8 mouse cellular contexts compared by ENCODE assay signal in the genomic region with DNA sequence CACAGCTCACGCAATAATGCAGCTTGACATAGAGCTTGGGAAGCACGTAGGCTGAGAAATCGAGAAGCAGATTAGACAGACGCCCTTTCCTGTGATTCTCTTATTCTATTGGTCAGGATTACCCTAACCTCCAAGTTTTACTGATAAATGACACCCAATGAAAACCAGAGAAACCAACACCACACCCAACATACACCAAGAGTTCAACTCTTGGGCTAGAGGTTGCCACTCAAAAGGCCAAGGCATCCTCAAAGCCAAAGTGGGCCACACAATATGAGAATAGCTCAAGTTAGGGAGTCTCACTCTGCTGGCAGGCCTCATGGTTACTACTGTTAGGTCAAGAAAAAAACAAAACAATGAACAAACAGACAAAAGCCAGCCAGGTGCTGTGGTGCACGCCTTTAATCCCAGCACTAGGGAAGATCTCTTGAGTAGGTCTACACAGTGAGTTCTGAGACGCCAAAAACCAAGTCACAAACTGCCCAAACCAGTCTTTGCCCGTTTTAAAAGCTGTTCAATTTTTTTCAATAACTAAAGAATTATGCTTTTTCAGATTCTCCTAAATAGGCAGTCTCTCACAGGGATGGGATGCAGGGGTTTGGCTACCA. TPM values are rescaled to one million over a fixed set of nuclear protein-coding genes. Genes with fewer than 3 reads are reported as not detected.
DNase-seq lines count a peak whose midpoint lies in the region; ATAC-seq and TF ChIP-seq lines count a peak whose summit lies in the region.

No protein-coding gene starts in this region.

- WGBS in heart, embryonic 10.5 days, result 38% methylated on average over 7 of the region's 7 CpGs
- WGBS in forebrain, embryonic 13.5 days, result 46% methylated on average over 7 of the region's 7 CpGs
- 13% methylated on average over 7 of the region's 7 CpGs for WGBS in liver, embryonic 16.5 days (ENCODE audit: insufficient replicate concordance)

- no peaks in the 10 kb centered on the region for H3K9me3 ChIP-seq in heart, embryonic 10.5 days
- no peaks in the 10 kb centered on the region for H3K9me3 ChIP-seq in ES-E14 (ENCODE audit: control insufficient read depth, insufficient read depth, low read depth, low read length)
- H3K9me3 ChIP-seq in forebrain, embryonic 13.5 days (replicated peaks), result no peaks in the 10 kb centered on the region
- no peaks in the 10 kb centered on the region for H3K9me3 ChIP-seq in liver, embryonic 16.5 days (replicated peaks; ENCODE audit: control insufficient read depth, low read length)

- ATAC-seq in forebrain, embryonic 13.5 days, result no peak
- ATAC-seq in liver, embryonic 16.5 days (ENCODE audit: low read depth), result peak; percentile 41

- peak overlapping the region; percentile 96 for H3K27ac ChIP-seq in heart, embryonic 10.5 days
- peak overlapping the region; percentile 88; the same call in 1 of the 2 replicates for H3K27ac ChIP-seq in ES-E14 (ENCODE audit: insufficient read depth, low read depth, low read length, poor library complexity, severe bottlenecking)
- H3K27ac ChIP-seq in forebrain, embryonic 13.5 days, result peak overlapping the region; percentile 70; the same call in 1 of the 2 replicates
- H3K27ac ChIP-seq in liver, embryonic 16.5 days (ENCODE audit: low read length), result peak overlapping the region; percentile 47

- H3K27me3 ChIP-seq in heart, embryonic 10.5 days (ENCODE audit: insufficient read depth, poor library complexity, severe bottlenecking), result no peaks in the 10 kb centered on the region
- H3K27me3 ChIP-seq in forebrain, embryonic 13.5 days, result no peaks in the 10 kb centered on the region
- no peaks in the 10 kb centered on the region for H3K27me3 ChIP-seq in liver, embryonic 16.5 days (ENCODE audit: control insufficient read depth, insufficient read depth, low read depth, low read length)

- DNase-seq in heart, embryonic 10.5 days (ENCODE audit: low spot score), result no peak
- no peak for DNase-seq in heart, adult 8-10 months (ENCODE audit: low spot score)
- DNase-seq in ES-E14 (ENCODE audit: low read depth, low spot score), result no peak
- DNase-seq in right cerebral cortex, adult 18-20 months, result no peak
- DNase-seq in left cerebral cortex, postnatal 14 days (ENCODE audit: low spot score in 2 of 2), result no peak
- DNase-seq in B cell, adult 2 months, result no peak

- peaks cover 8% of the 10 kb centered on the region for H3K4me1 ChIP-seq in heart, embryonic 10.5 days
- peaks cover 0 to 2% of the 10 kb centered on the region in 2 experiments; a peak in 1 of 4 replicates for H3K4me1 ChIP-seq in ES-E14 (ENCODE audit: control insufficient read depth in 2 of 2, insufficient read depth in 2 of 2, low read length in 2 of 2, poor library complexity in 1 of 2)
- peaks cover 9% of the 10 kb centered on the region for H3K4me1 ChIP-seq in forebrain, embryonic 13.5 days
- H3K4me1 ChIP-seq in liver, embryonic 16.5 days (ENCODE audit: control insufficient read depth, low read depth, low read length), result peaks cover 35% of the 10 kb centered on the region

- peaks cover 29% of the 10 kb centered on the region for H3K36me3 ChIP-seq in heart, embryonic 10.5 days
- H3K36me3 ChIP-seq in ES-E14 (ENCODE audit: control insufficient read depth, insufficient read depth, low read length, poor library complexity, severe bottlenecking), result peaks cover 23% of the 10 kb centered on the region
- H3K36me3 ChIP-seq in forebrain, embryonic 13.5 days (ENCODE audit: poor library complexity, severe bottlenecking), result peaks cover 34% of the 10 kb centered on the region
- peaks cover 12% of the 10 kb centered on the region for H3K36me3 ChIP-seq in liver, embryonic 16.5 days (ENCODE audit: control insufficient read depth, insufficient read depth)

- in situ Hi-C loops in ES-E14 (cut with MboI; ENCODE audit: low sequenced_read_pairs in 2 of 2, unreplicated experiment in 2 of 2), result no loop called here

- peak overlapping the region; percentile 85 for H3K4me3 ChIP-seq in heart, embryonic 10.5 days
- H3K4me3 ChIP-seq in ES-E14 (ENCODE audit: insufficient read depth in 1 of 2, low read depth in 1 of 2, low read length in 2 of 2, poor library complexity in 1 of 2, severe bottlenecking in 1 of 2), result peak overlapping the region; percentile 91 to 96
- peak overlapping the region; percentile 92 for H3K4me3 ChIP-seq in forebrain, embryonic 13.5 days
- peak overlapping the region; percentile 80 for H3K4me3 ChIP-seq in liver, embryonic 16.5 days (ENCODE audit: low read depth, low read length)

- intact Hi-C loops in left cerebral cortex, postnatal 14 days (cut with DNase I), result loop anchor here (10.0 kb wide), 1 partner anchor 269 kb away; a partner anchor contains a TSS

- H3K4me2 ChIP-seq in forebrain, embryonic 13.5 days, result peak overlapping the region; percentile 96
- H3K4me2 ChIP-seq in liver, embryonic 16.5 days (ENCODE audit: low read depth, low read length), result peak overlapping the region; percentile 71

- peak overlapping the region; percentile 100 for H3K9ac ChIP-seq in ES-E14 (ENCODE audit: insufficient read depth, low read depth, low read length, poor library complexity, severe bottlenecking)
- H3K9ac ChIP-seq in forebrain, embryonic 13.5 days, result peak overlapping the region; percentile 94
- H3K9ac ChIP-seq in liver, embryonic 16.5 days (ENCODE audit: low read depth, low read length), result peak overlapping the region; percentile 80

TF ChIP-seq in ES-E14, 5 proteins besides CTCF, POLR2A, EP300 and RAD21:
- TF ChIP-seq ZNF384 (IDR thresholded peaks at IDR 0.05; ENCODE audit: low read depth, low read length), result no peak
- TF ChIP-seq HCFC1 (IDR thresholded peaks at IDR 0.05; ENCODE audit: borderline replicate concordance, insufficient read depth, low read length), result no peak
- TF ChIP-seq ZC3H11A (IDR thresholded peaks at IDR 0.05; ENCODE audit: borderline replicate concordance, low read depth, low read length), result no peak
- no peak for TF ChIP-seq CHD2 (IDR thresholded peaks at IDR 0.05; ENCODE audit: low read depth, low read length)
- TF ChIP-seq MAFK (IDR thresholded peaks at IDR 0.05; ENCODE audit: insufficient read depth, low read depth, low read length), result no peak

RNA-seq across cellular contexts. Expression of a gene that starts 1.2 kb away (rescaled TPM):
- 400 and 429 TPM in 2 replicates for polyA plus RNA-seq in heart, embryonic 10.5 days (2016; fragmentation: Nextera tagmentation; extraction: Ambion mirVana)
- total RNA-seq in heart, adult 8-10 months (2022), result 100 to 1,000 TPM; 142 to 284 (median 234) TPM
- 1,660 and 1,982 TPM in 2 replicates for total RNA-seq in ES-E14 (2012; rRNA removed)
- 531 and 638 TPM in 2 replicates for polyA plus RNA-seq in forebrain, embryonic 13.5 days (2015; fragmentation: Nextera tagmentation; extraction: Ambion mirVana)
- polyA plus RNA-seq in liver, embryonic 16.5 days (2015; fragmentation: Nextera tagmentation; extraction: Ambion mirVana), result 301 and 353 TPM in 2 replicates
- total RNA-seq in left cerebral cortex, postnatal 14 days (2021), result 100 to 1,000 TPM; 299 to 305 TPM

RNA-seq across cellular contexts. Expression of a gene that starts 20.4 kb away (rescaled TPM):
- polyA plus RNA-seq in heart, embryonic 10.5 days (2016; fragmentation: Nextera tagmentation; extraction: Ambion mirVana), result 2.3 and 2.7 TPM in 2 replicates
- 1 to 10 TPM in 1 of 4 experiments, under 1 TPM in 3; 0.49 to 2.3 (median 0.55) TPM for total RNA-seq in heart, adult 8-10 months (2022)
- total RNA-seq in ES-E14 (2012; rRNA removed), result 1.4 and 1.9 TPM in 2 replicates
- 7.3 and 8.1 TPM in 2 replicates for polyA plus RNA-seq in forebrain, embryonic 13.5 days (2015; fragmentation: Nextera tagmentation; extraction: Ambion mirVana)
- polyA plus RNA-seq in liver, embryonic 16.5 days (2015; fragmentation: Nextera tagmentation; extraction: Ambion mirVana), result 0.08 and 0.15 TPM in 2 replicates
- total RNA-seq in left cerebral cortex, postnatal 14 days (2021), result 10 to 100 TPM; 15.4 to 15.9 TPM

RNA-seq across cellular contexts. Expression of a gene that starts 35.9 kb away (rescaled TPM):
- polyA plus RNA-seq in heart, embryonic 10.5 days (2016; fragmentation: Nextera tagmentation; extraction: Ambion mirVana), result 7.4 and 7.7 TPM in 2 replicates
- total RNA-seq in heart, adult 8-10 months (2022), result 1 to 10 TPM; 6.9 to 8.5 (median 7.9) TPM
- 24.9 and 30.3 TPM in 2 replicates for total RNA-seq in ES-E14 (2012; rRNA removed)
- 0.12 and 0.28 TPM in 2 replicates for polyA plus RNA-seq in forebrain, embryonic 13.5 days (2015; fragmentation: Nextera tagmentation; extraction: Ambion mirVana)
- 4.2 and 5.2 TPM in 2 replicates for polyA plus RNA-seq in liver, embryonic 16.5 days (2015; fragmentation: Nextera tagmentation; extraction: Ambion mirVana)
- total RNA-seq in left cerebral cortex, postnatal 14 days (2021), result 1 to 10 TPM; 3.3 to 4.9 TPM

RNA-seq across cellular contexts. Expression of a gene that starts 48.5 kb away (rescaled TPM):
- polyA plus RNA-seq in heart, embryonic 10.5 days (2016; fragmentation: Nextera tagmentation; extraction: Ambion mirVana), result 11.8 and 15.7 TPM in 2 replicates
- 10 to 100 TPM; 23.1 to 28.7 (median 25.9) TPM for total RNA-seq in heart, adult 8-10 months (2022)
- total RNA-seq in ES-E14 (2012; rRNA removed), result 7.0 and 7.4 TPM in 2 replicates
- 9.3 and 10.8 TPM in 2 replicates for polyA plus RNA-seq in forebrain, embryonic 13.5 days (2015; fragmentation: Nextera tagmentation; extraction: Ambion mirVana)
- polyA plus RNA-seq in liver, embryonic 16.5 days (2015; fragmentation: Nextera tagmentation; extraction: Ambion mirVana), result 12.5 and 12.9 TPM in 2 replicates
- total RNA-seq in left cerebral cortex, postnatal 14 days (2021), result 10 to 100 TPM; 11.2 to 11.8 TPM

RNA-seq across cellular contexts. Expression of a gene that starts 59.6 kb away (rescaled TPM):
- polyA plus RNA-seq in heart, embryonic 10.5 days (2016; fragmentation: Nextera tagmentation; extraction: Ambion mirVana), result 168 and 225 TPM in 2 replicates
- 10 to 100 TPM; 35.0 to 47.9 (median 39.4) TPM for total RNA-seq in heart, adult 8-10 months (2022)
- total RNA-seq in ES-E14 (2012; rRNA removed), result 127 and 170 TPM in 2 replicates
- 173 and 186 TPM in 2 replicates for polyA plus RNA-seq in forebrain, embryonic 13.5 days (2015; fragmentation: Nextera tagmentation; extraction: Ambion mirVana)
- 96.2 and 103 TPM in 2 replicates for polyA plus RNA-seq in liver, embryonic 16.5 days (2015; fragmentation: Nextera tagmentation; extraction: Ambion mirVana)
- 10 to 100 TPM; 67.1 to 68.6 TPM for total RNA-seq in left cerebral cortex, postnatal 14 days (2021)
